Mouse (Mus musculus) bone marrow, adult 2 months (tissue): ENCODE data around the gene Mycl.

ENCODE experiments used
- CTCF ChIP-seq: fragments of 200-500 bp; IDR thresholded peaks from 2 replicates; pipeline ENCODE4 v1.5.1; 2011; ENCODE audit warnings: low read length, control low read depth; ENCODE audit not compliant: control insufficient read depth, insufficient read depth
- POLR2A ChIP-seq: fragments of 200-500 bp; IDR thresholded peaks from 2 replicates; pipeline ENCODE4 v1.6.1; 2011; ENCODE audit warnings: low read depth, mild to moderate bottlenecking, control low read depth, low read length, borderline replicate concordance; ENCODE audit not compliant: control insufficient read depth

DNA sequence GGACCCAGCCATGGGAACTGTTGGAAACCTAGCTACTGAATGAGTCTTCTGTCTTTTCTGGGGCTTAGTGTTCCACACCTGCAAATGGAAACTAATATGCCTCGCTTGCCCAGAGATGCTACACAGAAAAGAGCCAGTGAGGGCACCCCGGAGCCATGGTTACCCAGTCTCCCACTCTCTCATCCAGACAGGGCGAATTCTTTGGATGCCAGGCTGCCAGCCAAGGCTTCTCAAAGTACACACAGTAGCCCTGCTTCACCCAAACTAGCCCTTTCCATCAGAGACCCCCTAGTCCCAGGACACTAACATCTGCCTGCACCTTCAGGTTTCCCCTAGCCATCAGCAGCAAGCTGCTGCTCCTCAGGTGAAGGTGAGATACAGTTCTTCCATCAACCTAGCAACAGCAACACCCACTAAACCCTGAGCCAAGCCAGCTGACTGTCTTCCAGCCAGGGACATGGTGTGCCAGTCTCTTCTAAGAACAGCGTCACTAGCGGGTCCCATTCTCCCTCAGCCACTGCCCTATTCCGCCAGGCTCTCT, 36.9 kb upstream of the Mycl start:
- TF ChIP-seq POLR2A = no peak
- no peak for TF ChIP-seq CTCF
